23 mouse cellular contexts compared by ENCODE assay signal in genomic region chr2:12874232-12874631, GRCm38 (mm10). TPM values are rescaled to one million over a fixed set of nuclear protein-coding genes. Genes with fewer than 3 reads are reported as not detected.
A peak's percentile ranks its signal among the peaks of the same experiment; 100 is the strongest.
DNase-seq lines count a peak whose midpoint lies in the region; ATAC-seq and TF ChIP-seq lines count a peak whose summit lies in the region.
"Had no signal": no experiment of that assay in that cellular context is flagged by ENCODE, and none has a peak within 500 bp of the region (broad histone marks: within the 10 kb centered on the region; RNA-seq: fewer than 3 reads in every experiment).

No protein-coding gene starts in this region.

- 48% methylated on average over 1 of the region's 1 CpGs for WGBS in liver, adult 2 months
- 67% methylated on average over 1 of the region's 1 CpGs for WGBS in liver, embryonic 12.5 days (ENCODE audit: insufficient replicate concordance)
- 78% methylated on average over 1 of the region's 1 CpGs for WGBS in midbrain, embryonic 11.5 days
- 68% methylated on average over 1 of the region's 1 CpGs for WGBS in midbrain, embryonic 14.5 days

- no peaks in the 10 kb centered on the region for H3K27me3 ChIP-seq in liver, adult 2 months (ENCODE audit: control insufficient read depth, insufficient read depth, low read length)
- H3K27me3 ChIP-seq in liver, embryonic 12.5 days (replicated peaks): no peaks in the 10 kb centered on the region
- no peaks in the 10 kb centered on the region for H3K27me3 ChIP-seq in midbrain, embryonic 11.5 days (ENCODE audit: control insufficient read depth, insufficient read depth, low read length)
- H3K27me3 ChIP-seq in midbrain, embryonic 14.5 days (ENCODE audit: control insufficient read depth, insufficient read depth, low read length): no peaks in the 10 kb centered on the region
- no peaks in the 10 kb centered on the region for H3K27me3 ChIP-seq in CH12.LX (replicated peaks)

- no peak for TF ChIP-seq EP300 in CH12.LX (IDR thresholded peaks at IDR 0.05; ENCODE audit: low read length)

- no peak overlapping the region for H3K27ac ChIP-seq in liver, adult 2 months (replicated peaks; ENCODE audit: insufficient read depth, low read depth, low read length)
- no peak overlapping the region for H3K27ac ChIP-seq in liver, embryonic 12.5 days
- no peak overlapping the region for H3K27ac ChIP-seq in midbrain, embryonic 11.5 days (ENCODE audit: low read depth, low read length)
- H3K27ac ChIP-seq in midbrain, embryonic 14.5 days (replicated peaks; ENCODE audit: low read depth, low read length): no peak overlapping the region
- H3K27ac ChIP-seq in CH12.LX (ENCODE audit: insufficient read depth, low read depth) (no peak overlapping the region), ES-E14 (ENCODE audit: insufficient read depth, low read depth, low read length, poor library complexity, severe bottlenecking) (no peak overlapping the region)

- dilution Hi-C loops in CH12.LX (cut with MboI; ENCODE audit: extremely low pct_ligation_motif_present, extremely low pct_unique_long_range_greater_than_20kb, low sequenced_read_pairs): no loop called here

- in situ Hi-C loops in CH12.LX (cut with MboI; ENCODE audit: low pct_ligation_motif_present, low pct_unique_long_range_greater_than_20kb, low sequenced_read_pairs): no loop called here
- in situ Hi-C loops in ES-E14 (cut with MboI; ENCODE audit: low sequenced_read_pairs in 2 of 2, unreplicated experiment in 2 of 2): no loop called here

- DNase-seq in liver, adult 2 months (ENCODE audit: extremely low read depth, low read depth, low spot score): peak; percentile 28
- peak; percentile 41 for DNase-seq in midbrain, embryonic 11.5 days (ENCODE audit: low spot score, missing footprints)
- no peak for DNase-seq in midbrain, embryonic 14.5 days
- DNase-seq in CH12.LX (ENCODE audit: extremely low read depth): no peak
- DNase-seq in ES-E14 (ENCODE audit: low read depth, low spot score): no peak
- DNase-seq in kidney, adult 18-20 months: no peak
- DNase-seq in yolk sac, embryonic 10.5 days (ENCODE audit: low spot score): no peak
- DNase-seq: adrenal gland, adult 2 months; adrenal gland, adult 8-10 months; adrenal gland, postnatal 10 days; adrenal gland, postnatal 14 days; adrenal gland, postnatal 25 days; adrenal gland, postnatal 36 days; B cell, adult 2 months; cerebellum, adult 11 months; cerebellum, adult 11-12 months; cerebellum, adult 18-20 months; cerebellum, adult 2 months had no signal

- no peak overlapping the region for H3K9ac ChIP-seq in liver, adult 2 months (ENCODE audit: low read depth, low read length)
- H3K9ac ChIP-seq in liver, embryonic 12.5 days: no peak overlapping the region
- H3K9ac ChIP-seq in midbrain, embryonic 11.5 days (ENCODE audit: low read length): no peak overlapping the region
- no peak overlapping the region for H3K9ac ChIP-seq in midbrain, embryonic 14.5 days (replicated peaks; ENCODE audit: low read length)
- H3K9ac ChIP-seq in CH12.LX (ENCODE audit: insufficient read depth, low read depth) (no peak overlapping the region), ES-E14 (ENCODE audit: insufficient read depth, low read depth, low read length, poor library complexity, severe bottlenecking) (no peak overlapping the region)

- no peak for ATAC-seq in liver, embryonic 12.5 days
- no peak for ATAC-seq in midbrain, embryonic 11.5 days (ENCODE audit: low FRiP score)
- no peak for ATAC-seq in midbrain, embryonic 14.5 days (ENCODE audit: low FRiP score, low TSS enrichment)
- ATAC-seq: activated CD4-positive, CD25-positive, alpha-beta regulatory T cell, adult 4 months; CD4-positive, CD25-positive, alpha-beta regulatory T cell, adult 4 months; Patski had no signal

- H3K4me2 ChIP-seq in liver, embryonic 12.5 days: no peak overlapping the region
- H3K4me2 ChIP-seq in midbrain, embryonic 11.5 days: no peak overlapping the region
- H3K4me2 ChIP-seq in midbrain, embryonic 14.5 days (ENCODE audit: low read length): no peak overlapping the region
- H3K4me2 ChIP-seq in CH12.LX (ENCODE audit: insufficient read depth, low read depth, poor library complexity, severe bottlenecking): no peak overlapping the region

- no peaks in the 10 kb centered on the region for H3K9me3 ChIP-seq in liver, embryonic 12.5 days (replicated peaks)
- H3K9me3 ChIP-seq in midbrain, embryonic 11.5 days (ENCODE audit: control insufficient read depth, low read length): no peaks in the 10 kb centered on the region
- H3K9me3 ChIP-seq in midbrain, embryonic 14.5 days (ENCODE audit: control insufficient read depth, low read length): no peaks in the 10 kb centered on the region
- H3K9me3 ChIP-seq in CH12.LX (replicated peaks; ENCODE audit: low read length): no peaks in the 10 kb centered on the region
- H3K9me3 ChIP-seq in ES-E14 (ENCODE audit: control insufficient read depth, insufficient read depth, low read depth, low read length): no peaks in the 10 kb centered on the region
- H3K9me3 ChIP-seq: G1E had no signal

- no peak for TF ChIP-seq RAD21 in CH12.LX (IDR thresholded peaks at IDR 0.05; ENCODE audit: low read depth, low read length)

- H3K4me1 ChIP-seq in liver, adult 2 months (ENCODE audit: control insufficient read depth, insufficient read depth, low read length): peaks cover 8% of the 10 kb centered on the region; the same call in 1 of the 2 replicates
- H3K4me1 ChIP-seq in liver, embryonic 12.5 days: no peaks in the 10 kb centered on the region
- no peaks in the 10 kb centered on the region for H3K4me1 ChIP-seq in midbrain, embryonic 11.5 days (ENCODE audit: control insufficient read depth, insufficient read depth, low read length)
- no peaks in the 10 kb centered on the region for H3K4me1 ChIP-seq in midbrain, embryonic 14.5 days (ENCODE audit: control insufficient read depth, insufficient read depth, low read length)
- no peaks in the 10 kb centered on the region for H3K4me1 ChIP-seq in CH12.LX (ENCODE audit: control insufficient read depth in 1 of 2, insufficient read depth in 2 of 2)
- no peaks in the 10 kb centered on the region for H3K4me1 ChIP-seq in ES-E14 (ENCODE audit: control insufficient read depth in 2 of 2, insufficient read depth in 2 of 2, low read length in 2 of 2, poor library complexity in 1 of 2)

- TF ChIP-seq CTCF in liver, adult 2 months (IDR thresholded peaks at IDR 0.05; ENCODE audit: low read depth, low read length): no peak
- no peak for TF ChIP-seq CTCF in CH12.LX (conservative IDR thresholded peaks at IDR 0.05 in 1 of 2, IDR thresholded peaks at IDR 0.05 in 1 of 2; ENCODE audit: low read depth in 2 of 2, low read length in 2 of 2)

- no peak overlapping the region for H3K4me3 ChIP-seq in liver, adult 2 months (ENCODE audit: insufficient read depth, low read depth, low read length)
- no peak overlapping the region for H3K4me3 ChIP-seq in liver, embryonic 12.5 days
- no peak overlapping the region for H3K4me3 ChIP-seq in midbrain, embryonic 11.5 days (ENCODE audit: low read depth, low read length)
- no peak overlapping the region for H3K4me3 ChIP-seq in midbrain, embryonic 14.5 days (replicated peaks; ENCODE audit: low read depth, low read length)
- no peak overlapping the region for H3K4me3 ChIP-seq in CH12.LX (replicated peaks in 1 of 3; ENCODE audit: low read depth in 2 of 3, low read length in 2 of 3, poor library complexity in 1 of 3)
- no peak overlapping the region for H3K4me3 ChIP-seq in ES-E14 (ENCODE audit: insufficient read depth in 1 of 2, low read depth in 1 of 2, low read length in 2 of 2, poor library complexity in 1 of 2, severe bottlenecking in 1 of 2)

- H3K36me3 ChIP-seq in liver, adult 2 months (ENCODE audit: control insufficient read depth, insufficient read depth, low read length): no peaks in the 10 kb centered on the region
- no peaks in the 10 kb centered on the region for H3K36me3 ChIP-seq in liver, embryonic 12.5 days
- H3K36me3 ChIP-seq in midbrain, embryonic 11.5 days (ENCODE audit: control insufficient read depth, insufficient read depth, low read length): no peaks in the 10 kb centered on the region
- H3K36me3 ChIP-seq in midbrain, embryonic 14.5 days (ENCODE audit: control insufficient read depth, insufficient read depth, low read length): no peaks in the 10 kb centered on the region
- H3K36me3 ChIP-seq in CH12.LX (replicated peaks in 1 of 2; ENCODE audit: control insufficient read depth in 1 of 2, insufficient read depth in 1 of 2, low read length in 1 of 2) (no peaks in the 10 kb centered on the region), ES-E14 (ENCODE audit: control insufficient read depth, insufficient read depth, low read length, poor library complexity, severe bottlenecking) (no peaks in the 10 kb centered on the region)
- H3K36me3 ChIP-seq: G1E had no signal

- no peak for TF ChIP-seq POLR2A in liver, adult 2 months (IDR thresholded peaks at IDR 0.05; ENCODE audit: extremely low read depth, insufficient read depth, low read length)
- no peak for TF ChIP-seq POLR2A in CH12.LX (IDR thresholded peaks at IDR 0.05; ENCODE audit: low read depth, low read length)

- H3K79me2 ChIP-seq in liver, adult 2 months (ENCODE audit: control insufficient read depth, insufficient read depth, low read length): no peaks in the 10 kb centered on the region
- H3K79me2 ChIP-seq in CH12.LX (replicated peaks; ENCODE audit: control insufficient read depth, extremely low read depth, insufficient read depth, poor library complexity, severe bottlenecking): no peaks in the 10 kb centered on the region

TF ChIP-seq in CH12.LX, 34 proteins besides CTCF, POLR2A, EP300 and RAD21 (continues in another document):
- peak; percentile 84 for TF ChIP-seq MAFK (IDR thresholded peaks at IDR 0.05; ENCODE audit: insufficient replicate concordance, low read length)
- no peak for TF ChIP-seq USF2 (conservative IDR thresholded peaks at IDR 0.05; ENCODE audit: low read depth, low read length)
- no peak for TF ChIP-seq BHLHE40 (IDR thresholded peaks at IDR 0.05; ENCODE audit: low read depth, low read length)
- TF ChIP-seq MAX (IDR thresholded peaks at IDR 0.05; ENCODE audit: low read length): no peak
- no peak for TF ChIP-seq CHD2 (IDR thresholded peaks at IDR 0.05; ENCODE audit: low read length)

TF ChIP-seq in ES-E14, 5 proteins besides CTCF, POLR2A, EP300 and RAD21:
- TF ChIP-seq MAFK (IDR thresholded peaks at IDR 0.05; ENCODE audit: insufficient read depth, low read depth, low read length) (peak; percentile 65; the same call in 1 of the 2 replicates), ZNF384 (IDR thresholded peaks at IDR 0.05; ENCODE audit: low read depth, low read length) (no peak)
TF ChIP-seq in ES-E14: peak in this region for 1.

RNA-seq across cellular contexts. Expression of gene Pter, which starts 49.6 kb away (rescaled TPM):
- total RNA-seq in liver, adult 2 months (2014; rRNA removed): 111 and 115 TPM in 2 replicates
- polyA plus RNA-seq in liver, adult 2 months (2012; rRNA removed): 49.9 and 64.0 TPM in 2 replicates
- 27.7 and 28.9 TPM in 2 replicates for polyA plus RNA-seq in liver, embryonic 12.5 days (2016; fragmentation: Nextera tagmentation; extraction: Ambion mirVana)
- polyA plus RNA-seq in midbrain, embryonic 11.5 days (2014; fragmentation: Nextera tagmentation; extraction: Ambion mirVana): 10.3 and 11.1 TPM in 2 replicates
- polyA plus RNA-seq in midbrain, embryonic 14.5 days (2014; fragmentation: Nextera tagmentation; extraction: Ambion mirVana): 3.4 and 4.8 TPM in 2 replicates
- total RNA-seq in CH12.LX (2012; rRNA removed) (27.2 and 29.2 TPM in 2 replicates), CH12.LX (2014; rRNA removed) (89.0 and 90.9 TPM in 2 replicates), ES-E14 (2012; rRNA removed) (2.5 and 3.9 TPM in 2 replicates)
- polyA plus RNA-seq in CH12.LX (2012; ENCODE audit: insufficient read length, low read depth): 53.7 and 54.9 TPM in 2 replicates

Comparison
In these comparisons a context has a peak if more than half of its experiments do, and no peak if none do; other contexts are left out.
1. DNase-seq: peak in liver, adult 2 months (single experiment) and midbrain, embryonic 11.5 days (single experiment); none in midbrain, embryonic 14.5 days (single experiment), CH12.LX (single experiment), ES-E14 (single experiment), kidney, adult 18-20 months (single experiment) and yolk sac, embryonic 10.5 days (single experiment).